Mouse (Mus musculus): Measurements from ENCODE around the gene Trim37. TPM values are rescaled to one million over a fixed set of nuclear protein-coding genes. Genes with fewer than 3 reads are reported as not detected.
A peak's percentile ranks its signal among the peaks of the same experiment; 100 is the strongest.
"Not testable (repeated sequence)": the region's sequence is repeated elsewhere in the genome, so short reads cannot be mapped to it uniquely, and the experiment has no call there.

The Trim37 gene
- polyA plus RNA-seq, 1 experiment from 2014 or later: 81.1 TPM

DNA sequence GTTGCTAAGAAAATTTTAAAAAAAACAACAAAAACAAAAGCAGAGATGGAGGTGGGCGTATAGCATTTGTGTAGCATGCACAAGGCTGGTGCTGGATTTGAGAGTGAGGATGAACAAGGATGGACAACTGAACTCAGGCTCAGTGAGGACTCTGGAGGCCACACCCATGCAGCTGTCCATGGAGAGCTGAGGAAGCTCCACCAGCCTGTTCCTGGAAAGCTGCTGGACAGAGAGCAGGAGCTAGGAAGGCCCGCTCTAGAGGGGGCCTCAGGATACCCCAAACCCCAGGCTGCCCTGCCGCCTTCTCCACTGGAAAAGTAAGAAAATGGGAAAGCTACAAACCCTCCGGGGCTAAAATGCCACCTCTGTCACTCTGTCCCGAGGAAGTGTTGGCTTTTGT lies 130.4 kb downstream of the Trim37 start:
- Histone ChIP-seq H3K4me3 (ENCODE audit: low read length) (no peak overlapping the region), H3K27ac (ENCODE audit: low read depth, low read length) (no peak overlapping the region), H3K4me2 (ENCODE audit: low read length) (no peak overlapping the region), H3K4me1 (ENCODE audit: control insufficient read depth, insufficient read depth, low read depth, low read length) (no peaks in the 10 kb centered on the region), H3K9ac (ENCODE audit: low read depth, low read length) (no peak overlapping the region), H3K36me3 (ENCODE audit: control insufficient read depth, insufficient read depth, low read length) (no peaks in the 10 kb centered on the region), H3K27me3 (replicated peaks; ENCODE audit: control insufficient read depth, insufficient read depth, low read length) (no peaks in the 10 kb centered on the region), H3K9me3 (ENCODE audit: control insufficient read depth, low read length) (no peaks in the 10 kb centered on the region)
- 91% methylated on average over 5 of the region's 5 CpGs for WGBS
- ATAC-seq: no peak

DNA sequence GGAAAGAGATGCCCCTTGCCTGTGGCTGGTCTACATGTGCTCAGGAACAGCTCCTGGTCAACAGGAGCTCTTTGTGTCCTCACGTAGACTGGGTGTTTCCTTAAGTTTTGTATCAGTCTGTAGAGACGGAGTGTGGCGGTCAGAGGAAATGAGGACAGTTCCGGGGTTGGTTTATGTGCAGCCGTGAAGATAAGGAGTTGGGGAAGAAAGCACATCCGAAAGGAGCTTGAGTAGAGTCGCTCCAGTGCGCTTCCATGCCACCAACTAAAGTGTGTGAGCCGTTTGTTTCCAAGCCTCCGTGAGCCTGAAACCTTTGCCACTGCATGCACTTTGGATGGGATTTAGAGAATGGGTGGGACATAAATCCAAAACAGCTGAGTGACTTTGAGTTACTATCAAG lies 132.9 kb downstream of the Trim37 start:
- WGBS: 91% methylated on average over 10 of the region's 10 CpGs
- Histone ChIP-seq H3K27me3 (replicated peaks; ENCODE audit: control insufficient read depth, insufficient read depth, low read length) (no peaks in the 10 kb centered on the region), H3K4me2 (ENCODE audit: low read length) (no peak overlapping the region), H3K4me3 (ENCODE audit: low read length) (no peak overlapping the region), H3K27ac (ENCODE audit: low read depth, low read length) (no peak overlapping the region), H3K9me3 (ENCODE audit: control insufficient read depth, low read length) (no peaks in the 10 kb centered on the region), H3K36me3 (ENCODE audit: control insufficient read depth, insufficient read depth, low read length) (no peaks in the 10 kb centered on the region), H3K9ac (ENCODE audit: low read depth, low read length) (no peak overlapping the region), H3K4me1 (ENCODE audit: control insufficient read depth, insufficient read depth, low read depth, low read length) (peaks cover 11% of the 10 kb centered on the region)
- no peak for ATAC-seq

DNA sequence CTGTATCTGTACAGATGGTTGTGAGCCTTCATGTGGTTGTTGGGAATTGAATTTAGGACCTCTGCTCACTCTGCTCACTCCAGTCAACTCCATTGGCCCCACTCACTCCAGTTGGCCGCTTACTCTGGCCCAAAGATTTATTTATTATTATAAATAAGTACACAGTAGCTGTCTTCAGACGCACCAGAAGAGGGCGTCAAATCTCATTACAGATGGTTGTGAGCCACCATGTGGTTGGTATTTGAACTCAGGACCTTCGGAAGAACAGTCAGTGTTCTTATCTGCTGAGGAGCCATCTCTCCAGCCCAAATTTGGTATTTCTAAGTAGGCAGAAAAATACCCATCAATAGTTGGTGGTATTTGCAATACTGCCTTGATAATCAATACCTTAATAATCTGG lies 134.8 kb downstream of the Trim37 start:
- peaks cover 11% of the 10 kb centered on the region for H3K4me1 ChIP-seq (ENCODE audit: control insufficient read depth, insufficient read depth, low read depth, low read length)
- H3K27ac ChIP-seq (ENCODE audit: low read depth, low read length); H3K9me3 ChIP-seq (ENCODE audit: control insufficient read depth, low read length); H3K27me3 ChIP-seq (replicated peaks; ENCODE audit: control insufficient read depth, insufficient read depth, low read length); ATAC-seq; H3K4me3 ChIP-seq (ENCODE audit: low read length); H3K4me2 ChIP-seq (ENCODE audit: low read length); H3K9ac ChIP-seq (ENCODE audit: low read depth, low read length); H3K36me3 ChIP-seq (ENCODE audit: control insufficient read depth, insufficient read depth, low read length): not testable (repeated sequence)
- 83% methylated on average over 4 of the region's 4 CpGs for WGBS

DNA sequence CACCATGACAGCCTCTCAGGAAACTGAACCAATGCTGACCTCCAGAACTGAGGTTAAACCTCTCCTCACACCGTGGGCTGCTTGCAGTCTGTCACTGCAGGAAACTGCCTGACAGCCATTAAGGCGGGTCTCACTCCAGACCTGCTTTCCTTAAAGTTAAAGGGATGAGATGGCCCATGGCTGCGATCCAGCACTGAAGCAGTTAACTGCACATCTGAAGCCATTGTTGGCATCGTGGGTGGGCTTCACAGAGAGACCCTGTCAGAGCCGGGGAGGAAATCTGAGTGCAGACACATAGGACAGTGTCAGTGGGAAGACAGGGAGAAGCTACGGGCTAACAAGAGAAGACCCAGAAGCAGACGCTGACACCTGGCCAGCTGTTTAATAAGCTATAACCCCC lies 137.1 kb downstream of the Trim37 start:
- peaks cover 11% of the 10 kb centered on the region for H3K4me1 ChIP-seq (ENCODE audit: control insufficient read depth, insufficient read depth, low read depth, low read length)
- H3K9me3 ChIP-seq (ENCODE audit: control insufficient read depth, low read length): no peaks in the 10 kb centered on the region
- peak overlapping the region; percentile 21; the same call in 1 of the 2 replicates for H3K4me2 ChIP-seq (ENCODE audit: low read length)
- H3K9ac ChIP-seq (ENCODE audit: low read depth, low read length): no peak overlapping the region
- H3K36me3 ChIP-seq (ENCODE audit: control insufficient read depth, insufficient read depth, low read length): no peaks in the 10 kb centered on the region
- WGBS: 23% methylated on average over 7 of the region's 7 CpGs
- H3K27ac ChIP-seq (ENCODE audit: low read depth, low read length): no peak overlapping the region
- ATAC-seq: no peak
- no peaks in the 10 kb centered on the region for H3K27me3 ChIP-seq (replicated peaks; ENCODE audit: control insufficient read depth, insufficient read depth, low read length)
- no peak overlapping the region for H3K4me3 ChIP-seq (ENCODE audit: low read length)

DNA sequence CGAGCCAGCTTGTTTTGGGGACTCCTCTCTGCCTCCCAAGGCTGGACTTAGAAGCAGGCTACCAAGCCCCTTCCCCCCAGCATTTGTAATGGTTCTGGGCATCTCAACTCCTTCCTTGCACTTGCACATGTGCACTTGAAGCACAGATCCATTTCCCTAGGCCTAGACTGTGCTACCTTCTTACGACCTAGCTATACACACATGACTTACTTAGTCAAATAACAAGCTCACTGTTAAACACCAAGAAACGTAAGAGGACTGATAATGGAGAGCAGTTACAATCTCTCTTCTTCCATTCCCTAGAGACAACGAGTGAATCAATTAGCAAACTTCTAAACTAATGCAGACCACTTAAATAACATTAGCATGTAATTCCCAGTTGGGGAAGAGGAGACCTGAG lies 139.4 kb downstream of the Trim37 start:
- Histone ChIP-seq H3K27me3 (replicated peaks; ENCODE audit: control insufficient read depth, insufficient read depth, low read length) (no peaks in the 10 kb centered on the region), H3K4me3 (ENCODE audit: low read length) (no peak overlapping the region), H3K4me2 (ENCODE audit: low read length) (no peak overlapping the region), H3K4me1 (ENCODE audit: control insufficient read depth, insufficient read depth, low read depth, low read length) (peaks cover 17% of the 10 kb centered on the region), H3K27ac (ENCODE audit: low read depth, low read length) (no peak overlapping the region), H3K36me3 (ENCODE audit: control insufficient read depth, insufficient read depth, low read length) (no peaks in the 10 kb centered on the region), H3K9me3 (ENCODE audit: control insufficient read depth, low read length) (no peaks in the 10 kb centered on the region), H3K9ac (ENCODE audit: low read depth, low read length) (no peak overlapping the region)
- 65% methylated on average over 4 of the region's 4 CpGs for WGBS
- no peak for ATAC-seq

DNA sequence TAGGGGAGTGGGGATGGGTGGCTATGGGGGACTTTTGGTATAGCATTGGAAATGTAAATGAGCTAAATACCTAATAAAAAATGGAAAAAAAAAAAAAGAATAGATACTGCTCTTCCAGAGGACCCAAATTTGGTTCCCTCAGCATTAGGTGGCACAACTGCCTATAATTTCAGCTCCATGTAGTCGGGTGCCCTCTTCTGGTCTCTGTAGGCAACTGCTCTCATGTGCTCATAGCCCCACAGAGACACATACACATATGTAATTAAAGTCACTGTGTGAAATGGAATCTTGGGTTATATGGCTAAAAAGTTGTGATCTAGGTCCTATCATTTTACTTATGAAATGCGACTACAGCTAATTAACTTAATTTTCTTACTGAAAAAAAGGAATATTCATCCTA lies 141.9 kb downstream of the Trim37 start:
- H3K27me3 ChIP-seq (replicated peaks; ENCODE audit: control insufficient read depth, insufficient read depth, low read length): no peaks in the 10 kb centered on the region
- H3K4me3 ChIP-seq (ENCODE audit: low read length): no peak overlapping the region
- H3K9me3 ChIP-seq (ENCODE audit: control insufficient read depth, low read length): no peaks in the 10 kb centered on the region
- no peak overlapping the region for H3K9ac ChIP-seq (ENCODE audit: low read depth, low read length)
- no peak overlapping the region for H3K27ac ChIP-seq (ENCODE audit: low read depth, low read length)
- 94% methylated on average over 2 of the region's 2 CpGs for WGBS
- ATAC-seq: no peak
- H3K4me2 ChIP-seq (ENCODE audit: low read length): no peak overlapping the region
- H3K36me3 ChIP-seq (ENCODE audit: control insufficient read depth, insufficient read depth, low read length): no peaks in the 10 kb centered on the region
- H3K4me1 ChIP-seq (ENCODE audit: control insufficient read depth, insufficient read depth, low read depth, low read length): peaks cover 13% of the 10 kb centered on the region

MicroRNAs within 50 kb of the gene (microRNA counts, 519-probe panel; counts per million panel counts)
- microRNA mmu-miR-301a: 3,801 counts per million, percentile 95 among the panel's probes with 10 or more counts

Small RNA genes within 50 kb of the gene (microRNA-seq; reads per million reads assigned to microRNA genes)
- gene Mir301: 1,936 reads per million, percentile 82 among the genes with 10 or more reads in this experiment

Other genes starting within 250 kb of the Trim37 start
- 4.0 and 4.1 TPM in 2 replicates for gene Ypel2, start 133.4 kb upstream of the Trim37 start, polyA plus RNA-seq (2015; fragmentation: Nextera tagmentation; extraction: Ambion mirVana)
- 165 and 167 TPM in 2 replicates for gene Gdpd1, start 53.0 kb upstream of the Trim37 start, polyA plus RNA-seq (2015; fragmentation: Nextera tagmentation; extraction: Ambion mirVana)
- gene Smg8, start 40.3 kb upstream of the Trim37 start, polyA plus RNA-seq (2015; fragmentation: Nextera tagmentation; extraction: Ambion mirVana): 20.7 and 22.7 TPM in 2 replicates
- 1.8 and 2.9 TPM in 2 replicates for gene Prr11, start 18.4 kb upstream of the Trim37 start, polyA plus RNA-seq (2015; fragmentation: Nextera tagmentation; extraction: Ambion mirVana)
- 35.0 and 38.8 TPM in 2 replicates for gene Ska2, start 17.8 kb upstream of the Trim37 start, polyA plus RNA-seq (2015; fragmentation: Nextera tagmentation; extraction: Ambion mirVana)
- gene Ppm1e, start 231.9 kb downstream of the Trim37 start, polyA plus RNA-seq (2015; fragmentation: Nextera tagmentation; extraction: Ambion mirVana): 21.9 and 22.6 TPM in 2 replicates

All from hindbrain, embryonic 16.5 days (tissue).